ENCODE assay signal across 8 mouse cellular contexts in the genomic region with DNA sequence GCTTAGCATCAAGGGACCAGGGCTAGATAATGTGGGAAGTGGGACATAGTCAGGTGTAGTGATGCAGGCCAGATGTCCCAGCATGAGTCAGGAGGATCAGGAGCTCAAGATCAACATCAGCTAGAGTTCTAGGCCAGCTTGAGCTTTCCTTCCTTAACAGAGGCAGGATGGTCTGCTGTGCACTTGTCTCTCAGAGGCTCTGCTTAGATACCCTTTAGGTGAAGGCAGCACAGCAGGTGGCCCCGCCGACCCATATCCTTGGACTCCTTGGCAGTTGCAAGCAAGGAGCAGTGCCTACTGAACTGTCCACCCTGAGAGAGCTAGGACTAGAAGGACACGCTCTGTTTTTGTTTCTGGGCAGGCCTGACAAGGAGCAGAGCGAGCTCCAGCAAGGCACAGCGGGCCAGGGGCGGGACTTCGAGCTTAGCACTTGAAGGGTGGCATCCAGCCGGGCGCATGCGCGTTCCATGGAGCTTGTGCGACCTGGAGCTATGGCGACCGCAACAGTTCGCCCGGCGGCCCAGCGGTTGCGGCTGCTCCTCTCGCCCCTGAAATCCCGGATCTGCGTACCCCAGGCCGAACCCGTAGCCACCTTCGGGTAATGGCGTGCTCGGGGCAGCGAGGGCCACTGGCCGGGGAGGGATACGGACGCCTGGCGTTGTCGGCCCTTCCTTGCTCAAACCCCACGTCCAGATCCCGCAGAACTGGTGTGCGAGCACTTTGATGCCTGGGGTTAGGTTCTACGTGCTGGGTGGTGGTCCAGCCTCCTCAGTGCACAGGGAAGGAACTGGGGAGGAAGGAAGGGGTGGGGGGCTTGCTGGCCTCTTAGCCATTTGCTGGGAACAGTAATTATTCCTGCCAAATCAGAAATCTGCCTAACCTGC. TPM values are rescaled to one million over a fixed set of nuclear protein-coding genes. Genes with fewer than 3 reads are reported as not detected.
DNase-seq lines count a peak whose midpoint lies in the region; ATAC-seq lines count a peak whose summit lies in the region.

A gene (plus strand): TSS at position 426 of the 884 bp plus-strand sequence.

- ATAC-seq in megakaryocyte progenitor cell, adult 5-6 weeks (replicated peaks; ENCODE audit: poor library complexity) = peak; percentile 96

- peak; percentile 96 for DNase-seq in adipocyte (ENCODE audit: low spot score)
- peak; percentile 98 for DNase-seq in embryo, embryonic 10 days (ENCODE audit: low spot score)
- peak; percentile 91 for DNase-seq in gastrocnemius, postnatal 10 days
- peak; percentile 95 for DNase-seq in induced T-regulatory cell, adult 2 months (ENCODE audit: low read depth)
- DNase-seq in left cerebral cortex, adult 9 months (ENCODE audit: low spot score in 2 of 2) = peak; percentile 73 to 92
- peak; percentile 95 for DNase-seq in right cerebral cortex, postnatal 14 days
- peak; percentile 84 to 93 for DNase-seq in urinary bladder, postnatal 36 days (ENCODE audit: low spot score in 2 of 2)

RNA-seq across cellular contexts. Expression of the gene that starts here (rescaled TPM):
- 10 to 100 TPM; 21.3 to 26.5 TPM for total RNA-seq in gastrocnemius, postnatal 10 days (2021)
- 96.7 and 115 TPM in 2 replicates for total RNA-seq in megakaryocyte progenitor cell, adult 5-6 weeks (2015)
- 40.2 and 70.3 TPM in 2 replicates for total RNA-seq in megakaryocyte progenitor cell, adult 5-6 weeks (2017)

Comparison
In these comparisons a context has a peak if more than half of its experiments do, and no peak if none do; other contexts are left out.
1. Peak in every context shown above with its lines: DNase-seq and ATAC-seq.